Mouse (Mus musculus) stomach, postnatal 0 days (tissue): ENCODE results near the gene Myl12a.

ENCODE experiments used
- CTCF ChIP-seq: IDR thresholded peaks from 2 replicates; pipeline ENCODE4 v1.5.1; 2016; ENCODE audit warnings: antibody characterized with exemption, low read depth, mild to moderate bottlenecking, moderate library complexity
- EP300 ChIP-seq: optimal IDR thresholded peaks from 2 replicates; pipeline ENCODE3; 2016; ENCODE audit warnings: antibody characterized with exemption

DNA sequence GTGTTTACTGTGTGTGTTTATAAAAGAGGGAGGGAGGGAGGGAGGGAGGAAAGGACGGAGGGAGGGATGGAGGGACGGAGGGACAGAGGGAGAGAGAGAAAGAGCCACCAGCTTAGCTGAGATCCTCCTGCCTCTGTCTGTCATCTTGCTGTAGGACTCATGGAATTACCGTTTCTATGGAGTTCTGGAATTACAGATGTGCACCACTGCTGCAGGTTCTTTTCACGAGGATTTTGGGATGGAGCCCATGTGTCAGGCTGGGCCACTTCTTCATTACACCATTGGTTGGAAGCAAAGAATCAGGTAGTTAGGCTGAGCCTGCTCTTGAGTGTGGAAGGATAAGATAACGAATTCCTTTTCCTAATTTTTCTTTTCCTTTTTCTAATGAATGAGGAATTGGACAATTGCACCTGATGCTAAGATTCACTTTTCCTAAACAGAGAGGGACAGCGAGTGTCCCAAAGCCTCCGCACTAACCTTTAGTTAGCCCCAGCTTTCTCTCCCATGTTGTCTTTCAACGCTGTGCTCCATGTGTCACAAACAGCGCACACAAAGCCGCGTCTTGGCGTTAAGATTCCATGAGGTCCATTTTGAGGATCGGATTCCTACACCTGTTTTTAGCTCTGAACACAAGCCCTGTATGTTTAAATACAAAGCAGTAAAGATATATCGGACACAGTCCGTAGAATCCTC is 16.1 kb upstream of the Myl12a start:
- TF ChIP-seq CTCF: no peak
- TF ChIP-seq EP300: no peak
